25 mouse cellular contexts compared by ENCODE assay signal in genomic region chr1:181199446-181199845, GRCm38 (mm10).
"Had no signal": no experiment of that assay in that cellular context is flagged by ENCODE, and none has a peak within 500 bp of the region (broad histone marks: within the 10 kb centered on the region; RNA-seq: fewer than 3 reads in every experiment).

No protein-coding gene starts in this region.

- H3K9me3 ChIP-seq: embryonic facial prominence, embryonic 10.5 days; embryonic facial prominence, embryonic 12.5 days; embryonic facial prominence, embryonic 13.5 days; embryonic facial prominence, embryonic 15.5 days; forebrain, embryonic 10.5 days; forebrain, embryonic 12.5 days; forebrain, embryonic 13.5 days; forebrain, embryonic 15.5 days had no signal

- DNase-seq: cerebellum, adult 2 months; cerebellum, adult 8-10 months; cerebellum, adult 9-10 months; cerebellum, adult 9-11 months; cerebellum, postnatal 10 days; cerebellum, postnatal 14 days; cerebellum, postnatal 25 days; cerebellum, postnatal 36 days; embryo, embryonic 11 days; forebrain, postnatal 0 days; gastrocnemius, adult 2 months; gastrocnemius, postnatal 10 days; gastrocnemius, postnatal 14 days; gastrocnemius, postnatal 25 days; gastrocnemius, postnatal 36 days; heart, adult 18-20 months had no signal

- H3K27ac ChIP-seq: embryonic facial prominence, embryonic 10.5 days; embryonic facial prominence, embryonic 12.5 days; embryonic facial prominence, embryonic 13.5 days; embryonic facial prominence, embryonic 15.5 days; forebrain, embryonic 10.5 days; forebrain, embryonic 12.5 days; forebrain, embryonic 13.5 days; forebrain, embryonic 15.5 days; gastrocnemius, adult 2 months had no signal

- H3K4me1 ChIP-seq: embryonic facial prominence, embryonic 10.5 days; embryonic facial prominence, embryonic 12.5 days; embryonic facial prominence, embryonic 13.5 days; embryonic facial prominence, embryonic 15.5 days; forebrain, embryonic 10.5 days; forebrain, embryonic 12.5 days; forebrain, embryonic 13.5 days; forebrain, embryonic 15.5 days had no signal

- H3K9ac ChIP-seq: embryonic facial prominence, embryonic 12.5 days; embryonic facial prominence, embryonic 13.5 days; embryonic facial prominence, embryonic 15.5 days; forebrain, embryonic 12.5 days; forebrain, embryonic 13.5 days; forebrain, embryonic 15.5 days; forebrain, postnatal 0 days had no signal

- H3K27me3 ChIP-seq: embryonic facial prominence, embryonic 12.5 days; embryonic facial prominence, embryonic 13.5 days; embryonic facial prominence, embryonic 15.5 days; forebrain, embryonic 12.5 days; forebrain, embryonic 13.5 days; forebrain, embryonic 15.5 days had no signal

- H3K4me3 ChIP-seq: embryonic facial prominence, embryonic 10.5 days; embryonic facial prominence, embryonic 12.5 days; embryonic facial prominence, embryonic 13.5 days; embryonic facial prominence, embryonic 15.5 days; erythroblast, embryonic 14.5 days; forebrain, embryonic 10.5 days; forebrain, embryonic 12.5 days; forebrain, embryonic 13.5 days; forebrain, embryonic 15.5 days; gastrocnemius, adult 2 months had no signal
